Mouse (Mus musculus): ENCODE data around the gene Col11a2. TPM values are rescaled to one million over a fixed set of nuclear protein-coding genes. Genes with fewer than 3 reads are reported as not detected.

Gene Col11a2
- polyA plus RNA-seq, 1 experiment = 0.94 TPM

DNA sequence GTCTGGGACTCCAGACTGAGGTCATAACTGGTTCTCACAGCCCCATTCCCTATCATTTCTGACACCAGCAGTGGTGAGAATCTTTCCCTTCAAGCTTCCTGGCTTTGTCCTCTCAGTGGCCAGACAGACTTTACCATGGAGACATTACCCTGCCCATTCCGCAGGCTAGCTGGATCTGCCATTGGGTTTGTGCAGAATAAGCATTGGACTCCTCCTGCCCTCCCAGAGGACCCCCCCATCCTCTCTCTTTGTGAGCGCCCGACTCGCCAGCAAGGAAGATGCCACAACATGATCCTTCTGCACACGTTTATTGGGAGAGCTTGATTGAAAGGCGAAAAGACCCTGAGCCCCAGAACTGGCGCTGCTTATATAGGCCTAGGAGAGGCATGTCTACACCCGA lies 25.8 kb upstream of the Col11a2 start:
- Histone ChIP-seq H3K36me3 (ENCODE audit: control insufficient read depth, insufficient read depth) (no peaks in the 10 kb centered on the region), H3K4me2 (ENCODE audit: low read depth) (no peak overlapping the region), H3K27me3 (ENCODE audit: control insufficient read depth, insufficient read depth, insufficient read length) (no peaks in the 10 kb centered on the region), H3ac (ENCODE audit: control insufficient read depth, insufficient read length) (no peak overlapping the region), H3K4me3 (no peak overlapping the region), H3K79me2 (ENCODE audit: control insufficient read depth, insufficient read depth) (no peaks in the 10 kb centered on the region)
- TF ChIP-seq TCF3 (IDR thresholded peaks at IDR 0.05; ENCODE audit: insufficient read length, low read depth) = no peak
- TF ChIP-seq SRF (IDR thresholded peaks at IDR 0.05; ENCODE audit: control insufficient read depth, insufficient read length, low read depth) = no peak
- no peak for TF ChIP-seq USF1 (IDR thresholded peaks at IDR 0.05; ENCODE audit: low read depth)

DNA sequence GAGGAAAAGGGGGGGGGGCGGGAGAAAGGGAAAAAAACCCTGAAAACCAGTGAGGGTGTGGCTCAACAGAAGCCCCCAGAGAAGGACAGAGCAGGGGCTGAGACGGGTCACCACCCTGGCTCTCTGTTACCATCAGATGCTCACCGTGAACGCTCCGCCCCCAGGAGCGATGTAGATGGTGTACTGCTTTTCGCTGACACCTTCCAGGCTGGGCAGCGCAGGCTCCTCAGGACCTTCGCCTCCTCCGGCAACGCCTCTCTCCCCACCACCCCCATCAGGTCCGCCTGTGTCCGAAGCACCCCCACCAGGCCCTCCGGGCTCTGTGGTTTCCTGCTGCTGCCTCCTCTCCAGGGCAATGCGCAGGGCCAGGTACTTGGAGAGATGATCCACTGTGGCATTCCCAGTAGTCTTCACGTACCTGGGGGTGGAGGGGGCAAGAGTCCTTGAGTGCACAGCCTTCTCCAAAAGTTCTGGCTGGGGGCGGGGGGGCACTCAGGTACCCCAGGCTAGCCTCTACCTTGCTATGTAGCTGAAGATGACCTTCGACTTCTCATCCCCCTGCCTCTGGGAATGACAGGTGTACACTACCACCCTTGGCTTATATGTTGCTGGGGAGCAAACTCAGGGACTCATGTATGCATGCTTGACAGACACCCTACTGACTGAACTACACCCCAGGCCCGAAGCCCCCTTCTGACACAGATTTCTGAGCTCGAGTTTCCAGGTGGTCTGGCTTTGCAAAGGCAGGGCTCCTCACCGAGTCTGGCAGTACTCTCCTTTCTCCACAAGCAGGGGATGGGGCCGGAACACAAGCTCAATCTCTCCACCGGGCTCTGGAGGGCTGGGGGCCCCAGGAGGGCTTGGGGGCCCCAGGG lies 17.5 kb upstream of the Col11a2 start:
- no peaks in the 10 kb centered on the region for H3K79me2 ChIP-seq (ENCODE audit: control insufficient read depth, insufficient read depth)
- no peaks in the 10 kb centered on the region for H3K36me3 ChIP-seq (ENCODE audit: control insufficient read depth, insufficient read depth)
- H3ac ChIP-seq (ENCODE audit: control insufficient read depth, insufficient read length) = no peak overlapping the region
- H3K4me2 ChIP-seq (ENCODE audit: low read depth) = no peak overlapping the region
- H3K4me3 ChIP-seq = no peak overlapping the region
- H3K27me3 ChIP-seq (ENCODE audit: control insufficient read depth, insufficient read depth, insufficient read length) = no peaks in the 10 kb centered on the region
- TF ChIP-seq E2F4 (IDR thresholded peaks at IDR 0.05; ENCODE audit: insufficient read depth) = no peak
- TF ChIP-seq POLR2AphosphoS2 (IDR thresholded peaks at IDR 0.05; ENCODE audit: insufficient read length, low read depth) = no peak
- no peak for TF ChIP-seq MYOD1 (IDR thresholded peaks at IDR 0.05; ENCODE audit: control insufficient read depth in 1 of 3, insufficient read length in 2 of 3, low read depth in 2 of 3)
- no peak for TF ChIP-seq TCF3 (IDR thresholded peaks at IDR 0.05; ENCODE audit: insufficient read length, low read depth)

DNA sequence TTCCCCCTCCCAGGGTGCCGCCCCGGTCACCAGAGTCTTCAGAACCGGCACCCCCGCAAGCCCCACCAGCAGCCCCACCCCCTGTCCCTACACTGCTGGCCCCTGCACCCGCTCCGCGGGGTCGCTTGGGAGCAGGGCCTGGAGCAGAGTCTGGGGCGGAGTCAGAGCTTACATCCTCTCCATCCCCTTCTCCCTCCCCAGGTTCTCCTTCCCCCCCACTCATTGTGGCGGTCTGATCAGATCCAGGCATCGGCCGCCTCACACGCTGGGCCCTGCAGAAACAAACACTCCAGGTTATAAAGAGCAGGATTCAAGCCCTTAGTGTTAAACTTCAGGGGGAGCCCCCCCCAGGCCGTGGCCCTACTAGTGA lies 16.8 kb upstream of the Col11a2 start:
- Histone ChIP-seq H3K4me3 (no peak overlapping the region), H3K79me2 (ENCODE audit: control insufficient read depth, insufficient read depth) (no peaks in the 10 kb centered on the region), H3K27me3 (ENCODE audit: control insufficient read depth, insufficient read depth, insufficient read length) (no peaks in the 10 kb centered on the region), H3ac (ENCODE audit: control insufficient read depth, insufficient read length) (no peak overlapping the region), H3K4me2 (ENCODE audit: low read depth) (no peak overlapping the region), H3K36me3 (ENCODE audit: control insufficient read depth, insufficient read depth) (no peaks in the 10 kb centered on the region)
- TF ChIP-seq TCF3 (IDR thresholded peaks at IDR 0.05; ENCODE audit: insufficient read length, low read depth) = no peak
- no peak for TF ChIP-seq SRF (IDR thresholded peaks at IDR 0.05; ENCODE audit: control insufficient read depth, insufficient read length, low read depth)
- no peak for TF ChIP-seq USF1 (IDR thresholded peaks at IDR 0.05; ENCODE audit: low read depth)
- no peak for TF ChIP-seq TCF12 (IDR thresholded peaks at IDR 0.05; ENCODE audit: insufficient read depth, poor library complexity, severe bottlenecking)
- no peak for TF ChIP-seq E2F4 (IDR thresholded peaks at IDR 0.05; ENCODE audit: insufficient read depth)
- TF ChIP-seq MYOG (IDR thresholded peaks at IDR 0.05; ENCODE audit: control insufficient read depth in 1 of 3, insufficient read depth in 1 of 3, insufficient read length in 2 of 3, low read depth in 2 of 3) = no peak
- no peak for TF ChIP-seq POLR2AphosphoS2 (IDR thresholded peaks at IDR 0.05; ENCODE audit: insufficient read length, low read depth)
- no peak for TF ChIP-seq REST (IDR thresholded peaks at IDR 0.05; ENCODE audit: insufficient read depth, insufficient read length)
- TF ChIP-seq CEBPB (IDR thresholded peaks at IDR 0.05; ENCODE audit: insufficient read depth, poor library complexity, severe bottlenecking) = no peak
- no peak for TF ChIP-seq MYOD1 (IDR thresholded peaks at IDR 0.05; ENCODE audit: control insufficient read depth in 1 of 3, insufficient read length in 2 of 3, low read depth in 2 of 3)
- TF ChIP-seq POLR2A (IDR thresholded peaks at IDR 0.05; ENCODE audit: insufficient read length, low read depth) = no peak
- no peak for TF ChIP-seq MAX (IDR thresholded peaks at IDR 0.05; ENCODE audit: low read depth)

DNA sequence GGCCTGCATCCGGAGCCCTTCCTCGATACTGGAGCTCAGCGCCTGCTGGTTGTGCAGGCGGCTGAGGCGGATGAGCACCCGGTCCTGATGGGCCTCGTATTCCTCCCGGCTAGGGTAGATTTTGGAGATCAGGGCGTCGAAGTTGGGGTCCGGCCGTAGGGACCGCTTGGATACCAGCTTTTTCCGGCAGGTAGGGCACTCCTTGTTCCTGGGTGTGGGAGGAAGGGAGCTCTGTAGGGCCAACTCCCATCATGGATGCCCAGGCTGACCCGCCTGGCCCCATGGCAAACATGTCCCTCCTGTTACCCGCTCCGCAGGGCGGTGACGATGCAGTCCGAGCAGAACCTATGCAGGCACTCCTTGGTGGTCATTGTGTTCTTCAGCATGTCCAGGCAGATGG lies 16.2 kb upstream of the Col11a2 start:
- no peaks in the 10 kb centered on the region for H3K79me2 ChIP-seq (ENCODE audit: control insufficient read depth, insufficient read depth)
- H3K27me3 ChIP-seq (ENCODE audit: control insufficient read depth, insufficient read depth, insufficient read length) = no peaks in the 10 kb centered on the region
- no peaks in the 10 kb centered on the region for H3K36me3 ChIP-seq (ENCODE audit: control insufficient read depth, insufficient read depth)
- no peak for TF ChIP-seq USF1 (IDR thresholded peaks at IDR 0.05; ENCODE audit: low read depth)
- TF ChIP-seq TCF3 (IDR thresholded peaks at IDR 0.05; ENCODE audit: insufficient read length, low read depth) = no peak
- TF ChIP-seq MYOD1 (IDR thresholded peaks at IDR 0.05; ENCODE audit: control insufficient read depth in 1 of 3, insufficient read length in 2 of 3, low read depth in 2 of 3) = no peak
- TF ChIP-seq POLR2A (IDR thresholded peaks at IDR 0.05; ENCODE audit: insufficient read length, low read depth) = no peak
- TF ChIP-seq MAX (IDR thresholded peaks at IDR 0.05; ENCODE audit: low read depth) = no peak
- no peak for TF ChIP-seq MYOG (IDR thresholded peaks at IDR 0.05; ENCODE audit: control insufficient read depth in 1 of 3, insufficient read depth in 1 of 3, insufficient read length in 2 of 3, low read depth in 2 of 3)
- no peak for TF ChIP-seq SRF (IDR thresholded peaks at IDR 0.05; ENCODE audit: control insufficient read depth, insufficient read length, low read depth)
- TF ChIP-seq E2F4 (IDR thresholded peaks at IDR 0.05; ENCODE audit: insufficient read depth) = no peak
- no peak for TF ChIP-seq CEBPB (IDR thresholded peaks at IDR 0.05; ENCODE audit: insufficient read depth, poor library complexity, severe bottlenecking)
- TF ChIP-seq TCF12 (IDR thresholded peaks at IDR 0.05; ENCODE audit: insufficient read depth, poor library complexity, severe bottlenecking) = no peak
- no peak for TF ChIP-seq REST (IDR thresholded peaks at IDR 0.05; ENCODE audit: insufficient read depth, insufficient read length)
- TF ChIP-seq POLR2AphosphoS2 (IDR thresholded peaks at IDR 0.05; ENCODE audit: insufficient read length, low read depth) = no peak
- no peak overlapping the region for H3K4me2 ChIP-seq (ENCODE audit: low read depth)
- H3ac ChIP-seq (ENCODE audit: control insufficient read depth, insufficient read length) = no peak overlapping the region
- no peak overlapping the region for H3K4me3 ChIP-seq

DNA sequence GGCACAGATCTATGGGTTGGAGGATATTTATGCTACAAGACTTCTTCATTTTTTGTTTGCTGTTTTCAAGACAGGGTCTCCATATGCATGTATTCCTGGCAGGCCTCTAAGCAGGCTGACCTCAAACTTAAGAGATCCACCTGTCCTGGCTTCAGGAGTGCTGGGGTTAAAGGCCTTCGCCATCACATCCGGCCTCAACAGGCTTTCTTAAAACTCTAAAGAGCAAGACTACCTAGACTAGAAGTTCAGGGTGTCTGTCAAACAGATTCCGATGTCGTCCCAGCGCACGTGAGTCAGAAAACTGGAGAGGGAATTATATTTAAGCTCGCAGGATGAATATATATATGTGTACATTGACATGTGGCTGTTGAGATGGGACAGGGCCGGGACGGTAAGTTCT lies 15.6 kb upstream of the Col11a2 start:
- TF ChIP-seq MYOG (IDR thresholded peaks at IDR 0.05; ENCODE audit: control insufficient read depth in 1 of 3, insufficient read depth in 1 of 3, insufficient read length in 2 of 3, low read depth in 2 of 3) = no peak
- TF ChIP-seq CEBPB (IDR thresholded peaks at IDR 0.05; ENCODE audit: insufficient read depth, poor library complexity, severe bottlenecking) = no peak
- no peak for TF ChIP-seq POLR2A (IDR thresholded peaks at IDR 0.05; ENCODE audit: insufficient read length, low read depth)
- no peak for TF ChIP-seq E2F4 (IDR thresholded peaks at IDR 0.05; ENCODE audit: insufficient read depth)
- TF ChIP-seq MYOD1 (IDR thresholded peaks at IDR 0.05; ENCODE audit: control insufficient read depth in 1 of 3, insufficient read length in 2 of 3, low read depth in 2 of 3) = no peak
- TF ChIP-seq USF1 (IDR thresholded peaks at IDR 0.05; ENCODE audit: low read depth) = no peak
- TF ChIP-seq TCF3 (IDR thresholded peaks at IDR 0.05; ENCODE audit: insufficient read length, low read depth) = no peak
- no peak for TF ChIP-seq SRF (IDR thresholded peaks at IDR 0.05; ENCODE audit: control insufficient read depth, insufficient read length, low read depth)
- TF ChIP-seq MAX (IDR thresholded peaks at IDR 0.05; ENCODE audit: low read depth) = no peak
- TF ChIP-seq REST (IDR thresholded peaks at IDR 0.05; ENCODE audit: insufficient read depth, insufficient read length) = no peak
- no peak for TF ChIP-seq POLR2AphosphoS2 (IDR thresholded peaks at IDR 0.05; ENCODE audit: insufficient read length, low read depth)
- no peak for TF ChIP-seq TCF12 (IDR thresholded peaks at IDR 0.05; ENCODE audit: insufficient read depth, poor library complexity, severe bottlenecking)
- Histone ChIP-seq H3ac (ENCODE audit: control insufficient read depth, insufficient read length) (peak overlapping the region; percentile 95), H3K27me3 (ENCODE audit: control insufficient read depth, insufficient read depth, insufficient read length) (no peaks in the 10 kb centered on the region), H3K4me3 (peak overlapping the region; percentile 51), H3K4me2 (ENCODE audit: low read depth) (peak overlapping the region; percentile 86), H3K79me2 (ENCODE audit: control insufficient read depth, insufficient read depth) (no peaks in the 10 kb centered on the region), H3K36me3 (ENCODE audit: control insufficient read depth, insufficient read depth) (peaks cover 6% of the 10 kb centered on the region)
